Mouse (Mus musculus): ENCODE data around the gene Slc22a12. TPM values are rescaled to one million over a fixed set of nuclear protein-coding genes. Genes with fewer than 3 reads are reported as not detected.

Gene Slc22a12
- total and polyA plus RNA-seq, 3 experiments = 0.17 to 1.2 (median 0.94) TPM

DNA sequence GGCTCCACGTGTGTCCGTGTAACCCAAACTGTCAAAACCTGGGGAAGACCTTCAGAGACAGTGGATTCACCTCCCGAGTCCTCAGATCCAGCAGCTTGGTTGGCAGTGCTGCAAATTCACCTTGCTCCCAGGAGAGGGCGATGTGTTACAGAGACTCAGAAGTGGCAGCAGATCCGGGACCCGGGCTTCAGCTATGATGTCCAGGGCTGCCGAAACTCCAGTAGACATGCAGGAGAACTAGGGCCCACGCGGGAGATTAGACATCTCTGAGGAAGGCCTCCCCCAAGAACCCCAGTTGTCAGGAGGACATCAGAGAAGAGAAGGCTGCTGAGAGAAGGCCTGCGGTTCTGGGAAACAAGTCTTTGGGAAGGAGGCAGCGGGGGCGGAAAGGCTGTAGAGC, 50.7 kb downstream of the Slc22a12 start:
- in situ Hi-C loops (cut with MboI; ENCODE audit: low pct_ligation_motif_present, low pct_unique_long_range_greater_than_20kb, low sequenced_read_pairs) (loop anchor here (5.0 kb wide), 1 partner anchor 85 kb away; no protein-coding TSS in a partner anchor), dilution Hi-C loops (cut with MboI; ENCODE audit: extremely low pct_ligation_motif_present, extremely low pct_unique_long_range_greater_than_20kb, low sequenced_read_pairs) (no loop called here)
- no peak overlapping the region for H3K27ac ChIP-seq (ENCODE audit: insufficient read depth, low read depth)
- H3K4me3 ChIP-seq (replicated peaks in 1 of 3; ENCODE audit: low read depth in 2 of 3, low read length in 2 of 3, poor library complexity in 1 of 3) = no peak overlapping the region
- H3K4me2 ChIP-seq (ENCODE audit: insufficient read depth, low read depth, poor library complexity, severe bottlenecking) = no peak overlapping the region
- TF ChIP-seq POLR2A (IDR thresholded peaks at IDR 0.05; ENCODE audit: low read depth, low read length) = no peak
- peak; percentile 92 for TF ChIP-seq SMC3 (IDR thresholded peaks at IDR 0.05; ENCODE audit: low read depth, low read length)
- no peak for TF ChIP-seq E2F4 (IDR thresholded peaks at IDR 0.05; ENCODE audit: insufficient replicate concordance, low read depth, low read length)
- TF ChIP-seq ZC3H11A (IDR thresholded peaks at IDR 0.05; ENCODE audit: low read depth, low read length) = peak; percentile 66
- TF ChIP-seq EP300 (IDR thresholded peaks at IDR 0.05; ENCODE audit: low read length) = no peak
- TF ChIP-seq CTCF (conservative IDR thresholded peaks at IDR 0.05 in 1 of 2, IDR thresholded peaks at IDR 0.05 in 1 of 2; ENCODE audit: low read depth in 2 of 2, low read length in 2 of 2) = peak; percentile 62 to 92
- TF ChIP-seq RAD21 (IDR thresholded peaks at IDR 0.05; ENCODE audit: low read depth, low read length) = peak; percentile 87
- TF ChIP-seq TCF12 (IDR thresholded peaks at IDR 0.05; ENCODE audit: low read depth, low read length) = no peak
- TF ChIP-seq JUN (IDR thresholded peaks at IDR 0.05; ENCODE audit: insufficient read depth, low read depth, low read length) = no peak
- TF ChIP-seq ETS1 (conservative IDR thresholded peaks at IDR 0.05; ENCODE audit: low read depth, low read length) = no peak
- no peak for TF ChIP-seq PAX5 (IDR thresholded peaks at IDR 0.05; ENCODE audit: low read length)
- H3K4me1 ChIP-seq (ENCODE audit: control insufficient read depth in 1 of 2, insufficient read depth in 2 of 2) = peaks cover 0 to 14% of the 10 kb centered on the region in 2 experiments; a peak in 3 of 4 replicates
- H3K27me3 ChIP-seq (replicated peaks) = peaks cover 83% of the 10 kb centered on the region
- H3K9ac ChIP-seq (ENCODE audit: insufficient read depth, low read depth) = no peak overlapping the region
- H3K79me2 ChIP-seq (replicated peaks; ENCODE audit: control insufficient read depth, extremely low read depth, insufficient read depth, poor library complexity, severe bottlenecking) = no peaks in the 10 kb centered on the region
- H3K9me3 ChIP-seq (replicated peaks; ENCODE audit: low read length) = no peaks in the 10 kb centered on the region
- DNase-seq (ENCODE audit: extremely low read depth) = peak; percentile 75
- H3K36me3 ChIP-seq (replicated peaks in 1 of 2; ENCODE audit: control insufficient read depth in 1 of 2, insufficient read depth in 1 of 2, low read length in 1 of 2) = no peaks in the 10 kb centered on the region

DNA sequence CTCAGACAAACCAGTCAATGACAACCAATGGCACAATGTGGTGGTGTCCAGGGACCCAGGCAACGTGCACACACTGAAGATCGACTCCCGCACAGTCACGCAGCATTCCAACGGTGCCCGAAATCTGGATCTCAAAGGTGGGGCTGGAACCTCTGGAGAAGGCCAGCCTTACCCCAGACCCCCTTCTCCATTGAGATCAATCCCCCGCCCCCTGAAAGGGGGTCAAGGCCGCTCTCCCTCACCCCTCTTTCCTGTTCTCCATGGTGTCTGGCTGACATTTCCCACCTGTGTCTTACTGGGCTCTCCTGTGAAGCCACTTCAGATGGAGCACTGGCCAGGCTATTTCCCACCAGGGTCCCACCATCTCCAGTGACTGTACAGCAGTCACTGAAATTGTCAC, 51.3 kb downstream of the Slc22a12 start:
- no peak overlapping the region for H3K4me2 ChIP-seq (ENCODE audit: insufficient read depth, low read depth, poor library complexity, severe bottlenecking)
- dilution Hi-C loops (cut with MboI; ENCODE audit: extremely low pct_ligation_motif_present, extremely low pct_unique_long_range_greater_than_20kb, low sequenced_read_pairs) (no loop called here), in situ Hi-C loops (cut with MboI; ENCODE audit: low pct_ligation_motif_present, low pct_unique_long_range_greater_than_20kb, low sequenced_read_pairs) (loop anchor here (5.0 kb wide), 1 partner anchor 86 kb away; no protein-coding TSS in a partner anchor)
- peaks cover 79% of the 10 kb centered on the region for H3K27me3 ChIP-seq (replicated peaks)
- H3K36me3 ChIP-seq (replicated peaks in 1 of 2; ENCODE audit: control insufficient read depth in 1 of 2, insufficient read depth in 1 of 2, low read length in 1 of 2) = no peaks in the 10 kb centered on the region
- H3K79me2 ChIP-seq (replicated peaks; ENCODE audit: control insufficient read depth, extremely low read depth, insufficient read depth, poor library complexity, severe bottlenecking) = no peaks in the 10 kb centered on the region
- H3K9ac ChIP-seq (ENCODE audit: insufficient read depth, low read depth) = no peak overlapping the region
- no peak overlapping the region for H3K4me3 ChIP-seq (replicated peaks in 1 of 3; ENCODE audit: low read depth in 2 of 3, low read length in 2 of 3, poor library complexity in 1 of 3)
- H3K27ac ChIP-seq (ENCODE audit: insufficient read depth, low read depth) = no peak overlapping the region
- no peaks in the 10 kb centered on the region for H3K9me3 ChIP-seq (replicated peaks; ENCODE audit: low read length)
- DNase-seq (ENCODE audit: extremely low read depth) = no peak
- peaks cover 0 to 18% of the 10 kb centered on the region in 2 experiments; a peak in 3 of 4 replicates for H3K4me1 ChIP-seq (ENCODE audit: control insufficient read depth in 1 of 2, insufficient read depth in 2 of 2)
- TF ChIP-seq SIN3A (IDR thresholded peaks at IDR 0.05; ENCODE audit: low read length) = no peak
- TF ChIP-seq ELF1 (IDR thresholded peaks at IDR 0.05; ENCODE audit: low read depth, low read length) = no peak
- TF ChIP-seq NELFE (IDR thresholded peaks at IDR 0.05; ENCODE audit: low read depth, low read length) = no peak
- TF ChIP-seq IRF4 (IDR thresholded peaks at IDR 0.05; ENCODE audit: low read depth, low read length) = no peak
- TF ChIP-seq ZNF384 (IDR thresholded peaks at IDR 0.05; ENCODE audit: low read depth, low read length) = no peak
- no peak for TF ChIP-seq JUN (IDR thresholded peaks at IDR 0.05; ENCODE audit: insufficient read depth, low read depth, low read length)
- TF ChIP-seq NRF1 (IDR thresholded peaks at IDR 0.05; ENCODE audit: low read depth, low read length) = no peak
- TF ChIP-seq CHD1 (IDR thresholded peaks at IDR 0.05; ENCODE audit: low read depth, low read length) = no peak
- no peak for TF ChIP-seq USF2 (conservative IDR thresholded peaks at IDR 0.05; ENCODE audit: low read depth, low read length)
- no peak for TF ChIP-seq CHD2 (IDR thresholded peaks at IDR 0.05; ENCODE audit: low read length)
- TF ChIP-seq PAX5 (IDR thresholded peaks at IDR 0.05; ENCODE audit: low read length) = no peak
- no peak for TF ChIP-seq RCOR1 (conservative IDR thresholded peaks at IDR 0.05; ENCODE audit: low read depth, low read length)
- TF ChIP-seq MAX (IDR thresholded peaks at IDR 0.05; ENCODE audit: low read length) = no peak
